Mouse (Mus musculus) thymus, postnatal 0 days (tissue): ENCODE results near the gene Rpl9. TPM values are rescaled to one million over a fixed set of nuclear protein-coding genes. Genes with fewer than 3 reads are reported as not detected.

Source experiments
- DNase-seq: peaks from one replicate; pipeline ENCODE4 v3.0.0-alpha.2; 2015; ENCODE audit warnings: low spot score
- polyA plus RNA-seq: library from polyadenylated mRNA; unstranded; fragments of >200 nt; fragmentation: Nextera tagmentation; extraction: Ambion mirVana; gene quantifications from 2 replicates; pipeline ENCODE4 v1.2.1, GENCODE M21; 2015

The Rpl9 gene
- polyA plus RNA-seq = 1,355 and 1,379 TPM in 2 replicates

- DNase-seq = peak; percentile 98
Observed at GRCm38 (mm10) chr5:65390648-65391644, at the start of gene Rpl9, which contains the start of gene Lias. Gene Rpl9, minus strand, starts transcription at chr5:65391444. Gene Lias, plus strand, starts transcription at chr5:65391497.

- DNase-seq = no peak
Observed at GRCm38 (mm10) chr5:65438041-65438440, 46.8 kb upstream of the Rpl9 start.

GRCm38 (mm10) chr5:65435806-65436561 is 44.7 kb upstream of the Rpl9 start, which contains the start of gene Ugdh:
Gene Ugdh, minus strand, starts transcription at chr5:65435949.
- peak; percentile 95 for DNase-seq

- no peak for DNase-seq
Observed at GRCm38 (mm10) chr5:65435363-65435805, 44.1 kb upstream of the Rpl9 start.

DNA sequence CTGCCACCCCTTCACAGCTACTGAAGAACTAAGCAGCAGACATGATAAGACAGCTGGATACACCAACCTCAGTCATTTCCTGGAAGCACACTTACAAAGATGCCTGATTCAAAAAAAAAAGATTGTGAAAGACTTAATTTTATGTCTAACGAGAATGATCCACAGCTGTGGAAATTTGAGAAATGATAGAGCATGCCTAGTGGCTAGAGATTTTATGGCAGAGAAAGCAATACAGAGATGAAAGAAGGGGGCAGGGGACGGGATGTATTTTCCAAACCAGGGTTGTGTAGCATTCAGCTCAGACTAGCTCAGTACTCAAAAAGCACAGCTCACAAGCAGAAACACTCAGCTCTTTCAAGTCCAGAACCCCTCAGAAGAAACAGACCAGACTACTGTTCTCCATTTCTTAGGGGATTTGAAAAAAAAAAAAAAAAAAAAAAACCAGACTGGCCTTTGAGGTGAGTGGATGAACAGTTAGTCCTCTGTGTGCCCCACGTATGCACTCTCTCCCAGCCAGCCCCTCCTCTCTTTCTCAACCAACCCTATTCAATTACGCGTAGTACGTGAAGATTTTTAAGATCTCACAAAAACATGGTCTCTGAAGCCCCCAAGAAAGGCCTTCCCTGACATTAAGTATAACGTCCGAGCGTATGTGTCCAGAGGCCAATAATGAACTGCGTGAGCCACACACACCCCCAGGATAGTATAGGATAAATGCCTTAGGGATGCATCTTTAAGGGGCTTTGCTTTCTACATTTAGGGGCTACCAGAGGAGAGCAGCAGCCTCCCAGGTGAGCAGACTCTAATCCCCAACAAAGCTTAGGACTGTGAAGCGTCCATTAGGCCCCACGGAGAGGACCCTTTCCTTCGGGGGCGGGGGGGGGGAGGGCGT is 43.5 kb upstream of the Rpl9 start:
- peak; percentile 16 for DNase-seq

- no peak for DNase-seq
Observed at GRCm38 (mm10) chr5:65429441-65429840, 38.2 kb upstream of the Rpl9 start.

GRCm38 (mm10) chr5:65428321-65428720 is 37.1 kb upstream of the Rpl9 start:
- DNase-seq = no peak

DNA sequence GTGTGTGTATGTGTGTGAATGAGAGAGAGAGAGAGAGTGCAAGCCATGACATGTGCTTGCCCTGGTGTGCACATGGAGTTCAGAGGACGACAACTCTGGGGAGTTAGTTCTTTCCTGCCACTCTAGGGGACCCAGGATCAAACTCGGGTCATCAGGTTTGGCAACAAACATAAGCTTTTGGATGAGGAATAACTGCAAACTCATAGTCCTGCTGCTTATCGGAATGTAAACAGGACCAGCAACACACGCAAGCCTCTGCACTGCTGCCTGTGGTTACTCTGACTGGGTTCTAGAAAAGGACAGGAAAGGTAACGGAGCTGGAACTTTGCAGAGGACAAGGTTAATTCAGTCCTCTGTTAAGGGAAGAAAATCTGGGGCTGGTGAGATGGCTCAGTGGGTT is 34.0 kb upstream of the Rpl9 start:
- no peak for DNase-seq

GRCm38 (mm10) chr5:65424215-65424614 is 33.0 kb upstream of the Rpl9 start:
- DNase-seq = no peak

- DNase-seq = no peak
Observed at GRCm38 (mm10) chr5:65422803-65423202, 31.6 kb upstream of the Rpl9 start.

DNA sequence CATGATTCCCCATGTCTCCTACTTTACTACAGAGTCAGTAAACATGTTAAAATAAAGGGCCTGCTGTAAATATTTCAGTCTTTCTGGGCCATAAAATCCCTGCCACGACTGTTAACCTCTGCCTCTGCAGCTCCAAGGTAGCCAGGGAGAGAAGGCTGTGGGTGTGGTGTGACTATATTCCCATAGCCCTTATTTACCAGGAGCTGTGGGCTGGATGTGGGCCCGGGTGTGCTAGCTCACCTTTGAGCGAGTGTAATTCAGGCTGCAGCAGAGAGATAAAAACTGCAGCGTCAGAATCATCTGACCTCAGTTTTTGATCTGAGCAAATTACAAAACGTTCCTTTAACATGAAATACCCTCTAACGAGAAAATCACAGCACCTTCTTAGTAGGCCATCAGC is 29.6 kb upstream of the Rpl9 start:
- DNase-seq = no peak

GRCm38 (mm10) chr5:65419136-65419535 is 27.9 kb upstream of the Rpl9 start:
- DNase-seq = no peak

DNA sequence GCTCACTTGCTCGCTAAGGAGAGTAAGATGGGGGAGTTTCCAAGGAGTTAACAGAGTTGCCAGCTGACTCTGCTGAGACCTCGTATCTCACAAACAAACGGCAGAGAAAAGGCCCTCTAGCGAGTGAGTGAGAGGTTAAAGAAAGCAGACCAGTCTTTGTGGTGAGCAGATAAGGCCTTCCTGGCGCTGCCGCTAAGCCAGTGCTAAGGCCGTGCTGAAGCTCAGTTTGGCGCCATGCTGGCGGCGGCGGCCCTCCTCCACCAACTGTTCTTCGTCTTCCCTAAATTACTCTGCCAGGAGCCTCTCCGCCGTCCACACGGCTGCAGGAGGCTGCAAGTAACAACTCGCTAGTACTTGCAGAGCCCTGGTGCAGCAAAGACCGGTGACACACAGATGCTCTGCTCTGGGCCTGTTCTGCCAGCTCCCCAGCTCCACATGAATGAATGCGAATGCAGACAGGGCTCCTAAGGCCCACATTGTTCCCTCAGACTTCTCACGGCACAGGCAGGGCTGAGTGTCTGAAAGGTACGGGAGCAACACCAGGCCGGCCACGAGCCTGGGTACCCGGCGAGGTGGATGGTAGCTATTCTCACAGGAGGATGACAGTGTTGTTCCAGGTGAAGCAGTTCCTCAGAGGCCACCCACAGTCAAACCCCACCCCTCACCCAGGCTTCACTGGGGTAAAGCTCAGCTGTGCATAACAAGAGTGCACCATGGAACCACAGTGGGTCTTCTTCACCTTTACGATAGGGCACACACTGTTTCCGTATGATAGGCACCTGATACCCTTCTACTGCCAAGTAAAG is 24.6 kb upstream of the Rpl9 start:
- no peak for DNase-seq

DNA sequence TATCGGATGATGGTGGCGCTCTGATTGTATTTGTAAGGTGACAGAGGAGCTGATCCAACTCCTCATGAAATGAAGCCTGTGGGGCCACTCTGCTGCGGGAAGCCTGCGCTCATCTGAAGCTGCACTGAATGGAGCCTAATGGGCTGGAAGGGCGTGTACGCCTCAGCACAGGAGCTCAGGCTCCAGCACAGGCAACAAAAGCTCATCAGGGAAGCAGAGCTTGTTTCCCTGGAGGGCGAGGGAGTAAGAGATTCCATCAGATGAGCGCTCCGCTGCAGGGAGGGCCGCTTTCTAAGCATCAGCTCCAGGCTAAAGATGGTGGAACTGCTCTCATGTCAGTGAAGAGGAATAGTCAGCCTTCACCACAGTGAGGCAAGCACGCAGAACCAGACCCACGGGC is 16.7 kb upstream of the Rpl9 start:
- no peak for DNase-seq

- peak; percentile 80 for DNase-seq
Observed at GRCm38 (mm10) chr5:65401251-65401994, 10.2 kb upstream of the Rpl9 start.

- DNase-seq = no peak
Observed at GRCm38 (mm10) chr5:65394425-65394824, 3.2 kb upstream of the Rpl9 start.

- DNase-seq = peak; percentile 54
Observed at GRCm38 (mm10) chr5:65391753-65392152, 509 bp upstream of the Rpl9 start.

DNA sequence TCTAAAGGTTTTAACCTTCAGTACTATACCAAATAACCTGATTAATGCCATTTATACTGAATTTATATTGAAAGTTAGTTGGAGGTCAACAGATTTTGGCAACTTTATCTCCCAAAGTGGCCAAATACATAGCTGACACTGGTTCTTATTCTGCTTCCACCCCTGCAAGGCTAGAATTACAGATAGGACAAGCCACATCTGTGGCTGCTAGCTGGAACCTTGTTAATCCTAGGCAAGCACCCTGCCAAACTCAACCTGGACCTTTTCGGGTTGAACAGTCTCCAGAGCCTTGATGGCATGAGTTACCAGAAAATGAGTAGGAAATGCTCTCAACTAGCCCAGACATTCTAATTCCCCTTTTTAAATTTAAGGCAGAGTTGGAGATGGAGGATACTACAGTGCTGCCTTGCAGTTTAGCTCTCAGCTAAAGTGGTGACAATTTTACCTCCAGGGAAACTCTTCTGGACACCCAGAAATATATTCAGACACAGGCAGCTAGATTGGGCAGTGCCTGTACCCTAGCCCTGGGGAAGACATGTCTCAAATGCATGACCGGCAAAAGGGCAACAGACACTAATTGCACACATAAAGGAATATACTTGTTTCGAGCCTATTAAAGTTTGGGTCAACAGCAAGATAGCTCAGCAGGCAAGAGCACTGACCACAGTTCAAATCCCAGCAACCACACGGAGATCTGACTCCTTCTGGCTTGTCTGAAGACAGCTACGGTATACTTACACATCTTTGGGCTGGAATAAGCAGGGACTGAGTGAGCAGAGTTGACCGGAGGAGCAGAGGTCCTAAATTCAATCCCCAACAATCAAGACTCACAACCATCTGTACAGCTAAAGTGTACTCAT is 4.0 kb downstream of the Rpl9 start:
- no peak for DNase-seq
